Comparison of ENCODE assay signal across 8 mouse cellular contexts in genomic region chr16:20673706-20674303, GRCm38 (mm10). TPM values are rescaled to one million over a fixed set of nuclear protein-coding genes. Genes with fewer than 3 reads are reported as not detected.
A peak's percentile ranks its signal among the peaks of the same experiment; 100 is the strongest.
DNase-seq lines count a peak whose midpoint lies in the region; ATAC-seq lines count a peak whose summit lies in the region.

No protein-coding gene starts in this region.

- DNase-seq in retina, postnatal 1 day, result peak; percentile 10
- no peak for DNase-seq in retina, embryonic 14.5 days (ENCODE audit: low spot score)
- DNase-seq in embryo, embryonic 9.5 days (ENCODE audit: extremely low spot score), result peak; percentile 14
- peak; percentile 38 for DNase-seq in heart, postnatal 4 days
- no peak for DNase-seq in frontal cortex, postnatal 10 days (ENCODE audit: low spot score in 2 of 2)
- DNase-seq in urinary bladder, adult 18-20 months (ENCODE audit: low spot score in 2 of 2), result no peak

- peak overlapping the region; percentile 95 for H3K27ac ChIP-seq in limb, embryonic 12.5 days
- H3K27ac ChIP-seq in neural tube, embryonic 12.5 days, result no peak overlapping the region

- peak overlapping the region; percentile 99 for H3K4me2 ChIP-seq in limb, embryonic 12.5 days
- peak overlapping the region; percentile 99 for H3K4me2 ChIP-seq in neural tube, embryonic 12.5 days (replicated peaks)

- peak overlapping the region; percentile 96 for H3K9ac ChIP-seq in limb, embryonic 12.5 days (replicated peaks)
- peak overlapping the region; percentile 97 for H3K9ac ChIP-seq in neural tube, embryonic 12.5 days

- H3K27me3 ChIP-seq in limb, embryonic 12.5 days, result no peaks in the 10 kb centered on the region
- H3K27me3 ChIP-seq in neural tube, embryonic 12.5 days (replicated peaks), result no peaks in the 10 kb centered on the region

- peaks cover 49% of the 10 kb centered on the region for H3K36me3 ChIP-seq in limb, embryonic 12.5 days
- peaks cover 35% of the 10 kb centered on the region for H3K36me3 ChIP-seq in neural tube, embryonic 12.5 days

- peaks cover 19% of the 10 kb centered on the region for H3K4me1 ChIP-seq in limb, embryonic 12.5 days (replicated peaks)
- H3K4me1 ChIP-seq in neural tube, embryonic 12.5 days, result peaks cover 15% of the 10 kb centered on the region

- peak overlapping the region; percentile 99 for H3K4me3 ChIP-seq in limb, embryonic 12.5 days (replicated peaks)
- H3K4me3 ChIP-seq in neural tube, embryonic 12.5 days, result peak overlapping the region; percentile 98

- H3K9me3 ChIP-seq in limb, embryonic 12.5 days, result no peaks in the 10 kb centered on the region
- no peaks in the 10 kb centered on the region for H3K9me3 ChIP-seq in neural tube, embryonic 12.5 days

- WGBS in limb, embryonic 12.5 days, result 6% methylated on average over 14 of the region's 14 CpGs
- WGBS in neural tube, embryonic 12.5 days, result 12% methylated on average over 14 of the region's 14 CpGs

- ATAC-seq in limb, embryonic 12.5 days (ENCODE audit: insufficient number of reproducible peaks, insufficient read depth, low FRiP score, low TSS enrichment, low read depth), result no peak
- ATAC-seq in neural tube, embryonic 12.5 days (ENCODE audit: low FRiP score, low read depth), result no peak

RNA-seq across cellular contexts. Expression of gene Eif4g1, which starts 5.7 kb away (rescaled TPM):
- total RNA-seq in heart, postnatal 4 days (2021), result 100 to 1,000 TPM; 374 TPM
- 204 and 218 TPM in 2 replicates for polyA plus RNA-seq in limb, embryonic 12.5 days (2016; fragmentation: Nextera tagmentation; extraction: Ambion mirVana)
- 183 and 190 TPM in 2 replicates for polyA plus RNA-seq in neural tube, embryonic 12.5 days (2016; fragmentation: Nextera tagmentation; extraction: Ambion mirVana)

RNA-seq across cellular contexts. Expression of gene Fam131a, which starts 19.2 kb away (rescaled TPM):
- total RNA-seq in heart, postnatal 4 days (2021), result 10 to 100 TPM in 1 of 2 experiments, 1 to 10 TPM in 1; 10.0 to 13.8 TPM
- polyA plus RNA-seq in limb, embryonic 12.5 days (2016; fragmentation: Nextera tagmentation; extraction: Ambion mirVana), result 5.3 and 7.4 TPM in 2 replicates
- 20.8 and 24.3 TPM in 2 replicates for polyA plus RNA-seq in neural tube, embryonic 12.5 days (2016; fragmentation: Nextera tagmentation; extraction: Ambion mirVana)

RNA-seq across cellular contexts. Expression of gene Psmd2, which starts 22.4 kb away (rescaled TPM):
- 100 to 1,000 TPM; 185 to 194 TPM for total RNA-seq in heart, postnatal 4 days (2021)
- 414 and 424 TPM in 2 replicates for polyA plus RNA-seq in limb, embryonic 12.5 days (2016; fragmentation: Nextera tagmentation; extraction: Ambion mirVana)
- polyA plus RNA-seq in neural tube, embryonic 12.5 days (2016; fragmentation: Nextera tagmentation; extraction: Ambion mirVana), result 412 and 424 TPM in 2 replicates

RNA-seq across cellular contexts. Expression of gene Polr2h, which starts 43.7 kb away (rescaled TPM):
- total RNA-seq in heart, postnatal 4 days (2021), result 10 to 100 TPM; 15.6 to 16.7 TPM
- polyA plus RNA-seq in limb, embryonic 12.5 days (2016; fragmentation: Nextera tagmentation; extraction: Ambion mirVana), result 114 and 118 TPM in 2 replicates
- 85.4 and 85.5 TPM in 2 replicates for polyA plus RNA-seq in neural tube, embryonic 12.5 days (2016; fragmentation: Nextera tagmentation; extraction: Ambion mirVana)

RNA-seq across cellular contexts. Expression of gene Clcn2, which starts 43.7 kb away (rescaled TPM):
- total RNA-seq in heart, postnatal 4 days (2021), result 1 to 10 TPM; 3.2 to 4.5 TPM
- polyA plus RNA-seq in limb, embryonic 12.5 days (2016; fragmentation: Nextera tagmentation; extraction: Ambion mirVana), result 31.1 and 31.9 TPM in 2 replicates
- 40.8 and 43.3 TPM in 2 replicates for polyA plus RNA-seq in neural tube, embryonic 12.5 days (2016; fragmentation: Nextera tagmentation; extraction: Ambion mirVana)

Comparison
In these comparisons a context has a peak if more than half of its experiments do, and no peak if none do; other contexts are left out.
1. DNase-seq: peak in retina, postnatal 1 day (single experiment), embryo, embryonic 9.5 days (single experiment) and heart, postnatal 4 days (single experiment); none in retina, embryonic 14.5 days (single experiment), frontal cortex, postnatal 10 days (0 of 2) and urinary bladder, adult 18-20 months (0 of 2).